Mouse (Mus musculus) spleen, adult 18-20 months (tissue): Measurements from ENCODE around the gene Rbm28.

Experiments
- DNase-seq, 2 experiments: peaks; one replicate each; pipeline ENCODE4 v3.0.0; 2022; ENCODE audit warnings: mixed read lengths in 2 of 2

Rbm28 gene

GRCm38 (mm10) chr6:29137441-29137840 is 27.4 kb downstream of the Rbm28 start:
- no peak for DNase-seq

DNA sequence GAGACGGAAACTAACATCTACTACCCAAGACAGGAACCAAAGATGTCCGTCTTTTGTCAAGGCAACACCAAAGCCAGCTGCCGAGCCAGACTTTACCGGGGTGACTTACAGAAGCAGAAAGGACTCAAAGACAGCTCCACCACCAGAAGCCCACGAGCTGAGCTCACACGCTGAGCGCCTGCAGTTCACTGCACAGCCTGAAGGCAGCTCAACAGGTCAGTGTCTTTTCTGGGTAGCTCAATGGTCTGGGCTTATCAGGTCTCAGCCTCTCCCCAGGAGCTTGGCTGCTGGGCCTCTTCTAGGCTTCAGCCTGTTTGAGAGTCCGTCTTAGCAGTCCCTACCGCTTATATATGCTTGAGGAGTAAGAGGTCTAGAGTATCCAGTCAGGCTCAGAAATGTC is 31.7 kb downstream of the Rbm28 start:
- DNase-seq: no peak

GRCm38 (mm10) chr6:29126878-29127426 is 37.9 kb downstream of the Rbm28 start:
- DNase-seq: no peak

DNA sequence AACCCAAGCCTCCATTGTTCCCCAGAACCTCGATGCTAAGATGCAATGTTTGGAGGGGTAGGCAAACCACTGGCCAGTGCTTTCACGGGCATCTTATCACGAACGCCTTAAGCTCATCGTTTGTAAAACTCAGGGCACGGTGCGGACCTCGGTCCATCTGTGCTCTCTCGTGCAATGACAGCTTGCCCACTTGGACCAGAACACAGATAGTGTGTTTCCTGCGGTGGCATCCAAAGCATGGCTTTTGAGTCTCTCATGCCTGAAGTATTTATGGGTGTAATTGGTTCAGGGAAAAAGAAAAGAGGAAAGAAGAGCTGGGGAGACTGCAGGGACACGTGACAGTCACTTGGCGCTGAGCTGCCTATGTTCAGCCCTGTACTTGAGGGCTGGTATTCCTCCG is 44.8 kb downstream of the Rbm28 start:
- DNase-seq: no peak

DNA sequence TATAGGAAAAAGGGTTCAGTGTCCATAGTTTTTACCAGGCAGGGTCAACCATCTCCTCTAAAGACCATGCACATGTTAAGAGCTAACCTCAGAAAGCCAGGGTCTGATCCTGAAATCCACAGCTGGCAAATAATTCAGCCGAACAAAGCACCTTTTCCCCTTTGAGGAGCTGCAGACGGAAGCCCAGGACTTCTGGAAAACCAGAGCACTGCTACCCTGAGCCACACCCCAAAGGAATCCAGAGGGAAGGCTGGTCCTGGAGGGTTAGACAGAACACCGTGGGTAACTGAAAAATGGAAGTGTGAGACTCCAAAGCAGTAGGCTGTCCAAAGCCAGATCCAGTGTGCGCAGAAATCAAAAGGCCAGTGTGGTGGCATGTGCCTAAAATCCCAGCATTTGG is 45.8 kb downstream of the Rbm28 start:
- DNase-seq: no peak

- DNase-seq: no peak
Observed at GRCm38 (mm10) chr6:29118231-29118630, 46.6 kb downstream of the Rbm28 start.

DNA sequence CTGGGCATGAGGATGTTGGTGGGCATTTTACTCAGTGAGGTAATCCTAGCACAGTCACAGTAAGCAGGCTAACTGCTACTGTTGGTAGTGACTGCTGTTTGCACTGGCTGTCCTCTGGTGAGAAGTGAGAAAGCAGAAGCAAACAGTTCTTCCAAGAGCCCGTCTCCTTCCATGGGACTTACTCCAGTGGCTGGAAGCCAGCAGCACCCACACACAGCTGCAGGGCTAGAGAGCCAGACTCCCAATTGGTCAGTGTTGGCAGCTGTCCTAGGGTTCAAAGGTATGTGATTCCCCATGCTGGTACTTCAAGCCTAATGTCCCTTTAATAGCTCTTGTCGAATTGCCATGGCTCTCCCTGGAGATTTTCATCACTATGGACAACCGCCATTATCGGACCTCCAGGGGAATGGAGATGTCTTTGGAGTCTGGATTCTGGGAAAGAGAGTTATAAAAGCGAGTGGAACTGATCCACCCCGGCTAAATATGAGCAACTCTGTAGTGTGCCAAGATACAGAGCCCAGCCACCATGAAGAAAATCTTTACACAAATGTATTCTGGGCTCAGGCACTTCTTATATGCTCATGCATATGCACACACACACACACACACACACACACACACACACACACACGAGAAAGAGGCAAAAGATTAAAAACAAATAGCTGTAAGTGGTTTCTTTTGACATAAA is 47.2 kb downstream of the Rbm28 start:
- DNase-seq: no peak

GRCm38 (mm10) chr6:29115756-29116155 is 49.0 kb downstream of the Rbm28 start:
- DNase-seq: no peak

DNA sequence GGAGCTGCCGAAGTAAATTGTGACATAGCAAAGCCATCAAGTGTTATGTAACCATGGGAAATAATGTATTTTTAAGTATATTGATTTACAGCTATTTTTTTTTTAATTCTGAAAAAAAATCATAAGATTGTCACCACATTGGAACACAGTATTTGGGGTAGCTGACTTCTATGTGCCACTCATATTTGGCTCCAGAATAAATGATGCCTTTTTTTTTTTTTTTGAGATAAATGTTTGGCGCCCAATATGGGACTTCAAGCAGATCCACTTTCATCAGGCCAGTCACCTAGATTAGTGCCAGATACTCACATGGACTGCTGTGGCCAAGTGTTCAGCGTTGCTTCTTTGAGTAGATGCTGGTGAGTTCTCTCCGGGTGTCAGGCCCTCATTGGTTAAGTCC is 53.3 kb downstream of the Rbm28 start:
- DNase-seq: no peak

DNA sequence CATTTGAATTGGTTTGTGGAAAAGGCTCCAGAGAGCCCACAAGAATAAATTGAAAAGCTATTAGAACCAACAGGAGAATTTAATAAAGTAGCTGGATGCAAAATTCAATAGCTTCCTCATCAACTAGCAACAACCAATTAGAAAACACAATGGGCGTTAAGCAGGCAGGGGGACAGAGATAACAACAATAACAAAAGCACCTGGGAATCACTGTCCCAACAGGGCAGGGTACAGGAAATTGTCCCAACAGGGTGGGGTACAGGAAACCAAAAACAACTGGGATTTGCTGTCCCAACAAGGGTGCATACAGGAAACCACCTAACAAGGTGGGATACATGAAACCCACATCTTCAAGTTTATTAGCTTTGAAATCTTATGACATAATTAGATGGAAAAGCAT is 56.4 kb downstream of the Rbm28 start:
- no peak for DNase-seq

- no peak for DNase-seq
Observed at GRCm38 (mm10) chr6:29101248-29101864, 63.5 kb downstream of the Rbm28 start.

GRCm38 (mm10) chr6:29100423-29100822 is 64.4 kb downstream of the Rbm28 start:
- DNase-seq: no peak

GRCm38 (mm10) chr6:29099536-29100170 is 65.2 kb downstream of the Rbm28 start:
- DNase-seq: no peak

GRCm38 (mm10) chr6:29092904-29093303 is 71.9 kb downstream of the Rbm28 start:
- no peak for DNase-seq

GRCm38 (mm10) chr6:29092234-29092633 is 72.6 kb downstream of the Rbm28 start:
- no peak for DNase-seq

DNA sequence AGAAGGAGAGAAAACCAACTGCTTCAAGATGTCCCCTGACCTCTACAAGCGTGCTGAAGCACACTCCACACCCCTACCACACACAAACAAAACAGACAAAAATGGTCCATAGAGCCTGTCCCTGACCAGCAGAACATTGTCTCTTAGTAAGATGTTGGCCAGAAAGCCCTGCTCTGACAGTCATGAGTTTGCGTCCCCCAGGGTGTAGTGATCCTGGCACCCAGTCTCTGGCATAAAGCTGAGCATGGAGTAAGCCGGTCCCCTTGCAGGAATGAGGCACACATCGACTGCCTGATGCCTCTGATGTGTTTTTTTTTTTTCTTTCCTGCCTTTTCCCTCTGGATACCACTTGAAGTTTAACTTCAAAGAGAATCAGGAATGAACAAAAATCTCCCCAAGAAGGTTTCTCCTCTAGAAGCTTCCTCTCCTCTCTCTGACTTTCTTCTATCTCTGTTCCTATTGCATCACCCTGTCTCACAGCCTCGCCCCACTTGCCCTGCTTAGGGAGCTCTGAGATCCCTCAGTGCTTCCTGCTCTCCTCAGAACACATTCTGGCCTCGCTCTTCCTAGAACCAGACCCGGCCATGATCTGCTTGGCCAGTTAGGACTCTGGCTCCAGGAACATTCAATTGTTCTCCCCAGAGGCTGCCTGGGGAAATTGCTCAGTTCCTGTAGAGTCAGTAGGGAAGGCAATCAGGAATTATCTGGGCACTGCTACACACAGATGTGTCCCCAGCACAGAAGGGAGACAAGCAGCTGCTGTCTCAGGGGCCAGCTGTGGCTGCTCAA is 76.7 kb downstream of the Rbm28 start:
- DNase-seq: no peak

- no peak for DNase-seq
Observed at GRCm38 (mm10) chr6:29084401-29084800, 80.4 kb downstream of the Rbm28 start.

GRCm38 (mm10) chr6:29082776-29083354 is 81.9 kb downstream of the Rbm28 start:
- no peak for DNase-seq

DNA sequence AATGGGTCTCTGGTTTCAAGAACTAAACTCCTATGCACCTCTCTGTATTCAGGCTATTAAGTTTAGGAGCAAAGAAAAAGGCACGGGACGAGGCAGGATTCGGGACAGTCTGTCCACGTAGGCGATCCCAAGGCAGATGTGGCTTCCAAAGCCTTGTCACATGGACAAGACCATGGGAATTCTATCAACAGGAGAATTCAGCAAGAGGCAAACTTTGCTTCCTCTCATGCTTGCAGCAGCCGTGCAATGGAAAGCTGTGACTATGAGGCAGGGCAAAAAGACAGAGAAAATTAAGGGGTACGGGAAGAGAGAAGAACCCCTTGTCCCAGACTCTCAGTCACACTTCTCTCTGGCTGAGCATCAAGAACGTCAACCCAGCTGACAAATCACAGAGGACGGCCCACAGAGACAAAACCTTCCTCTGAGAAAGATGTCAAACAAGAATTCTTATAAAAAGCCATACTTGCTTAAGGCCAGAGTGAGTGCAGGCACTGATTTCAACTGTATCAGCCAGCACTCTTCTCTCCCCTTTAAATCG is 82.9 kb downstream of the Rbm28 start:
- DNase-seq: no peak

DNA sequence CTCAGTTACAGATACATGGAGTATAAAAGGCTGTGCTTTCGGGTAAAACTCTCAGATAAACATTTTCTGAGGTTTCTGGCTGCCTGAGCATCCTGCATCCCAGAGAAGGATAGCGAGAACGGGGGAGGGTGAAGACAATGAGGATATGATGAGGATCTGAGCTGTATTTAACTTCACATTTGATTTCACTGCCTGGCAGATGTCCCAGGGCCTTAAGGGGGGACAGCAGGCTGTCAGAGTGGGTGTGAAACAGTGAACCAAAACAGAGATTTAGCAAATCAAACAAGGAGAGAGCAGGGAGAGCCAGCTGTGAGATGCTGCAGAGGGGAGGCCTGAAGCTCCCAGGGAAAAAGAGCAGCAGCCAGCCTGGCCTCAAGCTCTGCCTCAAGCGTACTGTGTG is 85.5 kb downstream of the Rbm28 start:
- DNase-seq: no peak

DNA sequence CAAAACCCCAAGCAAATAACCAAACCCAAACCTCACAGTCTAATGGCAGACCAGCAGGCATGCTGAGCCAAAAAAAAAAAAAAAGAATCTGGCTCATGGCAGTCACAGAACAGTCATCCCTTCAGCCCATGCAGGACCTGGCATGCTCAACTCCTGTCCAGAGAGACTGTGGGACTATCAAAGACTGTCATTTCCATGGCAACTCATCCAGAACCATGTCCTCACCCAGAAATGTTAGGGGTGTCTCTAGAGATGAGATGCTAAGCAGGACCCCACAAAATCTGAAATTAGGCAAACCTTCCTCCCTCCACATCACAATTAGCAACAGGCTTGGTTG is 90.7 kb downstream of the Rbm28 start:
- DNase-seq: no peak
